Mouse (Mus musculus) lung, adult 2 months (tissue): ENCODE measurements at regions not wholly inside any gene's neighbourhood (a gene's known extent, or its start where the extent isn't known, plus 50 kb on each side); places are given as distances from the start of the nearest gene placed in this dataset.

ENCODE experiments used
- DNase-seq: peaks from one replicate; pipeline ENCODE4 v3.0.0; 2022
- H3K4me1 ChIP-seq: fragments of 200-500 bp; 2 replicates; pipeline ENCODE4 v1.6.1; 2011; ENCODE audit warnings: low read length; ENCODE audit not compliant: control insufficient read depth, insufficient read depth
- H3K4me3 ChIP-seq: fragments of 200-500 bp; replicated peaks from 2 replicates; pipeline ENCODE3; 2011; ENCODE audit warnings: low read depth, mild to moderate bottlenecking, control low read depth, low read length; ENCODE audit errors: extremely low read depth
- CTCF ChIP-seq: fragments of 200-500 bp; IDR thresholded peaks from 2 replicates; pipeline ENCODE4 v1.5.1; 2011; ENCODE audit warnings: mild to moderate bottlenecking, low read length, control low read depth; ENCODE audit not compliant: insufficient read depth
- POLR2A ChIP-seq: fragments of 200-500 bp; IDR thresholded peaks from 2 replicates; pipeline ENCODE4 v1.6.1; 2011; ENCODE audit warnings: low read depth, mild to moderate bottlenecking, control low read depth, low read length, borderline replicate concordance; ENCODE audit errors: extremely low read depth
- WGBS: fragments of 180-500 bp; shearing (Covaris S2); methylation state at CpG from one replicate; pipeline ENCODE4 v1.1.7; 2018; 5-methylcytosine and 5-hydroxymethylcytosine counted together

GRCm38 (mm10) chr12:93549900-93550299, 1700.9 kb upstream of the Sel1l start:
- no peaks in the 10 kb centered on the region for H3K4me1 ChIP-seq
- TF ChIP-seq CTCF, result no peak
- TF ChIP-seq POLR2A, result no peak
- DNase-seq, result no peak
- no peak overlapping the region for H3K4me3 ChIP-seq
- WGBS, result 29% methylated on average over 4 of the region's 4 CpGs

DNA sequence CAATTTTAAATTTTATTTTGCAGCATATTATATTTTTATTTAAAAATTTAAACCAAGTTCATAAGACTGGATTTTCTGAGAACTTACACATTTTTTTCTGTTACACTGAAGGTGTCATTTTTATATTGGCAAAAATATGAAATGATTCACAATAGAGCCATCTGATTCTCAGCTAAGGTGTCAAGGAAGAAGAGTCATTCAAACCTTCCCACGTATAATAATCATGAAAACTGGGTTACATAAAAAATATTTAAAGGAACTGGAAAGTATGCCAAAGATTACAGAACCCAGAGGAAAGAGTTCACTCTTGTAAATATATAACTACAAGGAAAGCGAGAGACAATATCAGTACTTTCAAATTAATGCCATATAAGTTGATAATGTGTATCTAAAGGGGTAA, 1674.5 kb upstream of the Sel1l start:
- DNase-seq, result no peak
- no peak for TF ChIP-seq CTCF
- no peak for TF ChIP-seq POLR2A
- Histone ChIP-seq H3K4me3 (no peak overlapping the region), H3K4me1 (no peaks in the 10 kb centered on the region)
- WGBS, result 77% methylated on average over 2 of the region's 2 CpGs

DNA sequence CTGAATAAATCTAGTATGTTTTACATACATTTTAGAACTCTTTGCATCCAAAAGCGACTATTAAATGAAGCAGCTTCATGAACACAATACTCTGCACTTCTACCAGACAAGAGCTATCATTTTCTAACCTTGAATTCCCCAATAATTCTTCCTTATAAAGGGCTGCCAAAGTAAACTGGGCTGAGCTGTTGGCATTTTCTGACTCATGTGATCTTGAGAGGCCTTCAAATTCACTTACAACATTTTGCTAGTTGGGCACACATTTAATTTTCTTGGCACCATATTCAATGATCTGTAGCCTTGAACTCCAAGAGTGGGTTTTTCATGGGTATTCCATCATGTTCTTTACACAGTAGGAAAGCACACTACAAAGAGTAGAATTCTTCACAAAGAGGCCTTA, 1637.4 kb upstream of the Sel1l start:
- TF ChIP-seq POLR2A, result no peak
- no peak for TF ChIP-seq CTCF
- H3K4me1 ChIP-seq, result no peaks in the 10 kb centered on the region
- 56% methylated on average over 1 of the region's 1 CpGs for WGBS
- DNase-seq, result no peak
- no peak overlapping the region for H3K4me3 ChIP-seq

DNA sequence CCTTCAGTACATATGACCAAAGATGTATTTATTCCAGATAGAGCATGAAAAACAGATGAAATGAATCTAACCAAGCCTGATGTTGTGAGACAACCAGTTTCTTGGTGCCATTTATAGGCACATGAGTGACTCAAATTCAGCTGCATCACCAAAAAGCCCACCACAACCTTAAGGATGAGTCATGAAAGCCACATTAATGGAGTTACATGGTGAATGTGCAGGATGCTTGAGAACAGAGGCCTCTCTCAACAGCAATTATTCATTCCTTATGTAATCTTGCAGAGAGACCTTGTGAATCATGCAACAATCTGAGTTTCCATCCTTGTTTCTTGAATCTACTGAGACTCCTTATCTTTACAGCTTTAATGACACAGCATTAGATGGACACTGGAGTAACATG, 1613.1 kb upstream of the Sel1l start:
- no peak for TF ChIP-seq POLR2A
- TF ChIP-seq CTCF, result no peak
- Histone ChIP-seq H3K4me3 (no peak overlapping the region), H3K4me1 (no peaks in the 10 kb centered on the region)
- no peak for DNase-seq

DNA sequence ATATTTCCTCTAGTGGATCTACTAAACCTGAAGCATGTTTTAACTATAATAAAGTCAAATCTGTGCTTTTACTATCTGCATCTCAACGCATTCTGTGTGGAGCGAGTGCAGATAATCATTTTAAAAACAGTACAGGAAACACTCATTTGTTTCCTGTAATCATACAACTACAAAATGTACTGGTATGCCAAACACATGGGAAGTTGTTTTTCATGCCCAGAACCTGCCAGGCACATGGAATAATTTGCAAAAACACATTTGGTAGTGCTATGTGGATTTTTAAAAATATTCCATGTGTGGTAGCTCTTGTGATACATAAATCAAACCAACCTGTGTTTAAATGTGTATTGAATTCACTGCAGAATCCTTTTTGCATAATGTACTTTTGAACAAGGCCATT, 1600.5 kb upstream of the Sel1l start:
- no peak overlapping the region for H3K4me3 ChIP-seq
- no peak for DNase-seq
- H3K4me1 ChIP-seq, result no peaks in the 10 kb centered on the region
- TF ChIP-seq CTCF (no peak), POLR2A (no peak)
- 67% methylated on average over 2 of the region's 2 CpGs for WGBS

- Histone ChIP-seq H3K4me3 (no peak overlapping the region), H3K4me1 (no peaks in the 10 kb centered on the region)
- DNase-seq, result no peak
- TF ChIP-seq CTCF (no peak), POLR2A (no peak)
Observed at GRCm38 (mm10) chr12:93429218-93429617, 1580.3 kb upstream of the Sel1l start.

- Histone ChIP-seq H3K4me3 (no peak overlapping the region), H3K4me1 (no peaks in the 10 kb centered on the region)
- no peak for DNase-seq
- 92% methylated on average over 2 of the region's 2 CpGs for WGBS
- TF ChIP-seq POLR2A (no peak), CTCF (no peak)
Observed at GRCm38 (mm10) chr12:93427988-93428387, 1579.0 kb upstream of the Sel1l start.

- WGBS, result 80% methylated on average over 6 of the region's 6 CpGs
- TF ChIP-seq POLR2A, result no peak
- no peak for TF ChIP-seq CTCF
- no peak overlapping the region for H3K4me3 ChIP-seq
Observed at GRCm38 (mm10) chr12:93416381-93416780, 1567.4 kb upstream of the Sel1l start.

GRCm38 (mm10) chr12:93415791-93416190, 1566.8 kb upstream of the Sel1l start:
- Histone ChIP-seq H3K4me3 (no peak overlapping the region), H3K4me1 (no peaks in the 10 kb centered on the region)
- TF ChIP-seq CTCF, result no peak
- TF ChIP-seq POLR2A, result no peak
- 62% methylated on average over 1 of the region's 1 CpGs for WGBS
- no peak for DNase-seq

More at GRCm38 (mm10) chr12:93416381-93416780, 1567.4 kb upstream of the Sel1l start:
- H3K4me1 ChIP-seq, result no peaks in the 10 kb centered on the region
- no peak for DNase-seq

- Histone ChIP-seq H3K4me3 (no peak overlapping the region), H3K4me1 (no peaks in the 10 kb centered on the region)
- WGBS, result 18% methylated on average over 2 of the region's 2 CpGs
- TF ChIP-seq POLR2A, result no peak
- no peak for TF ChIP-seq CTCF
- no peak for DNase-seq
Observed at GRCm38 (mm10) chr12:93385578-93385977, 1536.6 kb upstream of the Sel1l start.

GRCm38 (mm10) chr12:93342933-93343332, 1494.0 kb upstream of the Sel1l start:
- Histone ChIP-seq H3K4me3 (no peak overlapping the region), H3K4me1 (no peaks in the 10 kb centered on the region)
- DNase-seq, result no peak
- TF ChIP-seq POLR2A (no peak), CTCF (no peak)
- whole genome bisulfite sequencing, result 42% methylated on average over 4 of the region's 4 CpGs

- 71% methylated on average over 4 of the region's 4 CpGs for WGBS
- Histone ChIP-seq H3K4me3 (no peak overlapping the region), H3K4me1 (no peaks in the 10 kb centered on the region)
- DNase-seq, result no peak
- TF ChIP-seq POLR2A (no peak), CTCF (no peak)
Observed at GRCm38 (mm10) chr12:93342525-93342924, 1493.6 kb upstream of the Sel1l start.
